23 mouse cellular contexts compared by ENCODE assay signal in the genomic region with DNA sequence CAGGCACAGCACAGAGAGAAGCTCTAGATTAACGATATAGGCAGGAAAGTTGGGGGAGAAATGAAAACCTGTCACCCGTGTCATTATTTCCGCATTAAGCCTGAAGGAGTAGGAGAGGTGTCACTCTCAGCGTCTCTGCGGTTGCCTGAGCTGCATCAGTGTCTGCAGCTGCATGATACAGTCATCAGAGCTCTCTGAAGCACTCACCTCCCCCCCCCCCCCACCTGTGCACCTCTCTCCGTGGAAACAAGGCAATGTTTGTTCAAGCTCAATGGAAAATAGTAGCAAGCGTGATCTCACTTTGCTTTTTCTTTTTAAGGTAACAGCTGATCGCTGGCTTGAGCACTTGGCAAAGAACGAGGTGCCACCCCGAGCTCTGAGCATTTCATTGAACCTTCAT. TPM values are rescaled to one million over a fixed set of nuclear protein-coding genes. Genes with fewer than 3 reads are reported as not detected.
DNase-seq lines count a peak whose midpoint lies in the region; ATAC-seq and TF ChIP-seq lines count a peak whose summit lies in the region.
"Had no signal": no experiment of that assay in that cellular context is flagged by ENCODE, and none has a peak within 500 bp of the region (broad histone marks: within the 10 kb centered on the region; RNA-seq: fewer than 3 reads in every experiment).

No protein-coding gene starts in this region.

- no peak overlapping the region for H3K9ac ChIP-seq in hindbrain, embryonic 16.5 days (ENCODE audit: low read depth, low read length)
- no peak overlapping the region for H3K9ac ChIP-seq in hindbrain, embryonic 13.5 days
- H3K9ac ChIP-seq in intestine, postnatal 0 days (ENCODE audit: low read depth, low read length): no peak overlapping the region
- H3K9ac ChIP-seq: liver, embryonic 14.5 days; neural tube, embryonic 13.5 days had no signal

- ATAC-seq in hindbrain, embryonic 16.5 days: peak; percentile 40; the same call in 1 of the 2 replicates
- ATAC-seq in hindbrain, embryonic 13.5 days (ENCODE audit: low FRiP score): no peak
- ATAC-seq in intestine, postnatal 0 days: no peak
- ATAC-seq: hindbrain, postnatal 0 days had no signal

- no peak for TF ChIP-seq CTCF in intestine, postnatal 0 days (IDR thresholded peaks at IDR 0.05; ENCODE audit: low read depth)

- peak; percentile 53 for DNase-seq in A20 (ENCODE audit: low read depth, low spot score)
- DNase-seq in CD4-positive, CD25-positive, alpha-beta regulatory T cell, adult 2 months (ENCODE audit: low read depth, low spot score): peak; percentile 30
- DNase-seq in brain, embryonic 18.5 days (ENCODE audit: low read depth, low spot score): peak; percentile 12
- no peak for DNase-seq in gastrocnemius, postnatal 10 days
- no peak for DNase-seq in spleen, postnatal 36 days (ENCODE audit: low spot score in 2 of 2)
- DNase-seq: cerebellum, adult 11 months; cerebellum, postnatal 10 days; embryo, embryonic 11 days; heart, adult 2 months; heart, postnatal 4 days; kidney, adult 2 months; spleen, adult 18-20 months; thymus, adult 18-20 months; thymus, postnatal 4 days had no signal

- no peak overlapping the region for H3K27ac ChIP-seq in hindbrain, embryonic 16.5 days (ENCODE audit: low read depth, low read length)
- H3K27ac ChIP-seq in hindbrain, embryonic 13.5 days: no peak overlapping the region
- no peak overlapping the region for H3K27ac ChIP-seq in intestine, postnatal 0 days (ENCODE audit: low read depth, low read length)
- H3K27ac ChIP-seq: heart, adult 2 months; hindbrain, postnatal 0 days; liver, embryonic 14.5 days; neural tube, embryonic 13.5 days had no signal

- no peaks in the 10 kb centered on the region for H3K27me3 ChIP-seq in hindbrain, embryonic 16.5 days (replicated peaks; ENCODE audit: control insufficient read depth, insufficient read depth, low read length)
- H3K27me3 ChIP-seq in hindbrain, embryonic 13.5 days: no peaks in the 10 kb centered on the region
- H3K27me3 ChIP-seq in intestine, postnatal 0 days (replicated peaks; ENCODE audit: control insufficient read depth, insufficient read depth, low read length): no peaks in the 10 kb centered on the region
- H3K27me3 ChIP-seq: neural tube, embryonic 13.5 days had no signal

- no peak overlapping the region for H3K4me3 ChIP-seq in hindbrain, embryonic 16.5 days (ENCODE audit: low read length)
- no peak overlapping the region for H3K4me3 ChIP-seq in hindbrain, embryonic 13.5 days
- H3K4me3 ChIP-seq in intestine, postnatal 0 days (ENCODE audit: low read depth, low read length): no peak overlapping the region
- H3K4me3 ChIP-seq: heart, adult 2 months; neural tube, embryonic 13.5 days had no signal

- no peaks in the 10 kb centered on the region for H3K36me3 ChIP-seq in hindbrain, embryonic 16.5 days (ENCODE audit: control insufficient read depth, insufficient read depth, low read length)
- no peaks in the 10 kb centered on the region for H3K36me3 ChIP-seq in hindbrain, embryonic 13.5 days
- no peaks in the 10 kb centered on the region for H3K36me3 ChIP-seq in intestine, postnatal 0 days (ENCODE audit: control insufficient read depth, insufficient read depth)
- H3K36me3 ChIP-seq: neural tube, embryonic 13.5 days had no signal

- H3K4me1 ChIP-seq in hindbrain, embryonic 16.5 days (ENCODE audit: control insufficient read depth, insufficient read depth, low read depth, low read length): no peaks in the 10 kb centered on the region
- no peaks in the 10 kb centered on the region for H3K4me1 ChIP-seq in hindbrain, embryonic 13.5 days (replicated peaks)
- H3K4me1 ChIP-seq in intestine, postnatal 0 days (replicated peaks; ENCODE audit: control insufficient read depth, insufficient read depth, low read length): no peaks in the 10 kb centered on the region
- H3K4me1 ChIP-seq: neural tube, embryonic 13.5 days had no signal

- no peaks in the 10 kb centered on the region for H3K9me3 ChIP-seq in hindbrain, embryonic 16.5 days (ENCODE audit: control insufficient read depth, low read length)
- no peaks in the 10 kb centered on the region for H3K9me3 ChIP-seq in hindbrain, embryonic 13.5 days
- H3K9me3 ChIP-seq in intestine, postnatal 0 days (ENCODE audit: control insufficient read depth): no peaks in the 10 kb centered on the region
- H3K9me3 ChIP-seq: neural tube, embryonic 13.5 days had no signal

- H3K4me2 ChIP-seq in hindbrain, embryonic 16.5 days (ENCODE audit: low read length): no peak overlapping the region
- H3K4me2 ChIP-seq in hindbrain, embryonic 13.5 days: no peak overlapping the region
- H3K4me2 ChIP-seq in intestine, postnatal 0 days (replicated peaks; ENCODE audit: low read depth): no peak overlapping the region
- H3K4me2 ChIP-seq: midbrain, embryonic 11.5 days; neural tube, embryonic 13.5 days had no signal

- WGBS in hindbrain, embryonic 16.5 days: 71% methylated on average over 10 of the region's 10 CpGs
- WGBS in hindbrain, embryonic 13.5 days: 71% methylated on average over 10 of the region's 10 CpGs
- WGBS in intestine, postnatal 0 days: 59% methylated on average over 10 of the region's 10 CpGs

RNA-seq across cellular contexts. Expression of a gene that starts 53.2 kb away (rescaled TPM):
- polyA plus RNA-seq in hindbrain, embryonic 16.5 days (2015; fragmentation: Nextera tagmentation; extraction: Ambion mirVana): 4.7 and 6.9 TPM in 2 replicates
- 3.2 and 4.5 TPM in 2 replicates for polyA plus RNA-seq in hindbrain, embryonic 13.5 days (2015; fragmentation: Nextera tagmentation; extraction: Ambion mirVana)
- under 1 TPM; 0.09 to 0.12 TPM for total RNA-seq in gastrocnemius, postnatal 10 days (2021)
- 0.48 and 1.0 TPM in 2 replicates for polyA plus RNA-seq in intestine, postnatal 0 days (2015; fragmentation: Nextera tagmentation; extraction: Ambion mirVana)
- total RNA-seq: gastrocnemius, adult 8-10 months; MEL had no signal

Comparison
In these comparisons a context has a peak if more than half of its experiments do, and no peak if none do; other contexts are left out.
1. DNase-seq: peak in A20 (single experiment), CD4-positive, CD25-positive, alpha-beta regulatory T cell, adult 2 months (single experiment) and brain, embryonic 18.5 days (single experiment); none in gastrocnemius, postnatal 10 days (single experiment) and spleen, postnatal 36 days (0 of 2).